Mouse (Mus musculus): ENCODE measurements around the gene Rab6a.
"Not testable (repeated sequence)": the region's sequence is repeated elsewhere in the genome, so short reads cannot be mapped to it uniquely, and the experiment has no call there.

The Rab6a gene

GRCm38 (mm10) chr7:100607214-100608129, at the start of gene Rab6a:
Rab6a (plus strand) TSS chr7:100607410.
- DNase-seq (ENCODE audit: extremely low spot score, low read depth, low spot score), result peak; percentile 94

- DNase-seq (ENCODE audit: extremely low spot score, low read depth, low spot score), result no peak
Measured at GRCm38 (mm10) chr7:100559331-100559730, 47.9 kb upstream of the Rab6a start.

- DNase-seq (ENCODE audit: extremely low spot score, low read depth, low spot score), result no peak
Measured at GRCm38 (mm10) chr7:100561861-100562587, 45.2 kb upstream of the Rab6a start.

DNA sequence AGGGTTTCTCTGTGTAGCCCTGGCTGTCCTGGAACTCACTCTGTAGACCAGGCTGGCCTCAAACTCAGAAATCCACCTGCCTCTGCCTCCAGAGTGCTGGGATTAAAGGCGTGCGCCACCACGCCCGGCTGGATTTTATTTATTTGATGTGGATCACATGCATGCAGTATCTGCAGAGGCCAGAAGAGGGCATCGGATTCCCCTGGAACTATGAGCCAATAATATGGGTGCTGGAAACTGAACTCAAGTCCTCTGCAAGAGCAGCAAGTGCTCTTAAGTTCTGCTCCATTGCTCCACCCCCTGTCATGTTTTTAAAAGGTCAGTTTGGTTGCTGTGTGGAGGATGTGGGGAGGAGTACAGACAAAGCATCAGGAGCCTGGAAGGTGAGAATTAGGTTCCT, 40.0 kb upstream of the Rab6a start:
- DNase-seq (ENCODE audit: extremely low spot score, low read depth, low spot score), result not testable (repeated sequence)

GRCm38 (mm10) chr7:100569907-100570306, 37.3 kb upstream of the Rab6a start:
- no peak for DNase-seq (ENCODE audit: extremely low spot score, low read depth, low spot score)

DNA sequence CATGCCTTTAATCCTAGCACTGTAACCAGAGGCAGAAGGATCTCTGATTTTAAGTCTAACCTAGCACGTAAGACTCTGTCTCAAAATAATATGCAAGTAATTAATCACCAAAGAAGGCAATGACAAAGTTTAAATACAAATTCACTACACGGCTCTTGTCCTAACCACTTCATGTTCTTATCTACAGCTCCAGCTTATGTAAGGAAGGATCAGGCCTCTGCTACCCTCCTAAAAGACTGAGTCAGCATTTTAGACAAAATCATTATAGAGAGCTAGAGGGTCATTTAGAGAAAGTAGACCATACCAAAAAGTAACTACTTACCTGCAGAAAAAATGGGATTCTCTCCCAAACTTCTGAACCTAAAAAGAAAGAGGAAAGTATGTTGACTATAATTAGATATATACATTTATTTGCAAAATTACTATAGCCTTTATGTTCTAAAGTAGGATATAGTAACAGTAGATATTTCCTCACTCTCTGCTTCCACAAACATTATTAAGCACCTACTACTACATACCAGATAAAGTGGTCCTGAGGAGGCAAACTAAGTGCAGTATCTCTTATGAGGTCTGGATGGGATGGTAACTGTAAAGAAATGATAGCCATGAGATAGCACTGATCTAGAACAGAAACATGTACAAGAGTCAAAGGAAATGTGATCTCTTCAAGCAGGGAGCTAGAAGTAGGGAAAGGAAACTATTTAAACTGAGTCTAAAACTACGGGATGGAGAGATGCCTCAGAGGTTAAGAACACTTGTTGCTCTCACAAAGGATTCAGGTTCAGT, 36.1 kb upstream of the Rab6a start:
- no peak for DNase-seq (ENCODE audit: extremely low spot score, low read depth, low spot score)

- DNase-seq (ENCODE audit: extremely low spot score, low read depth, low spot score), result no peak
Measured at GRCm38 (mm10) chr7:100572061-100572460, 35.1 kb upstream of the Rab6a start.

- no peak for DNase-seq (ENCODE audit: extremely low spot score, low read depth, low spot score)
Measured at GRCm38 (mm10) chr7:100572704-100573103, 34.5 kb upstream of the Rab6a start.

- DNase-seq (ENCODE audit: extremely low spot score, low read depth, low spot score), result no peak
Measured at GRCm38 (mm10) chr7:100578794-100579193, 28.4 kb upstream of the Rab6a start.

DNA sequence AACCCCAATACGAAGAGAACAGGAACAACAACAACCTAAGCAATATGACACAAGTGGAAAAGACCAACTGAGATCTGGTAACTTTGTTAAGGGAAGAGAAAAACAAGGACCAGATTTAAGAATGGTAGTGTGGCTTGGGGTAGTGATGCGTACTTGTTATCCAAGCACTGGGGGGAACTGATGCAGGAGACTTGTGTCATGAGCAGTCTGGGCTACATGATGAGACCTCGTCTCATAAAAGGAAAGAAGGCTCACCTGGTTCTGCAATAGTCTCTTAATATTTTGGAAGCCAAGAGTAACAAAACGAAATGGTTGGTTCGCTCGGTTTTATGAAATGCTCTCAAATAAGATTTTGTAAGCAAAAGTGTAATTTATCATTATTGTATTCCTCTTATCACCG, 25.0 kb upstream of the Rab6a start:
- DNase-seq (ENCODE audit: extremely low spot score, low read depth, low spot score), result no peak

DNA sequence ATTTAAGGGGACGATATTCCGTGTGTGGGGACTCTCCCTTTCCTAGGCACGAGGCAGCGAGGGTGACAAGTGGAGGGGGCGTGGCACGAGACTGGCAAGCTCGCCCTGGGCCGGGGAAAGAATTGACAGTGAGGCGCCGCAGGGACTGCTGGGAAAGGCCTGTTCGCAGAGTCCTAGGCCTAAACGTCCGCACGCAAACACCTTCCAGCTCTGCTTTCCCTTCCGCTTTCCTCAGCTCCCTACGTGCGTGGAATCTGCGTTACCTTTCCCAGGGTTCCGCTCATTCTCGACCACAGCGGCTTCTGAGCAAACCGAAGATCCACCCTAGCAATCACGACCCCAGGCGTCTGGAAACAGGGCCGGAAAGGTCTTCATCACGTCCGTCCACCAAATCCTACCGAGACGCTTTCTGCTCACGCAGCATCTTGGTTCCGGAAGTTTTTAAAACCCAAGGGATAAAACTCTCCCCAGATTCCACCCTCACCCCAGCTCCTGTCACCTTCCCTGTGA, 24.4 kb upstream of the Rab6a start:
- DNase-seq (ENCODE audit: extremely low spot score, low read depth, low spot score), result peak; percentile 76

- no peak for DNase-seq (ENCODE audit: extremely low spot score, low read depth, low spot score)
Measured at GRCm38 (mm10) chr7:100589816-100590215, 17.4 kb upstream of the Rab6a start.

- no peak for DNase-seq (ENCODE audit: extremely low spot score, low read depth, low spot score)
Measured at GRCm38 (mm10) chr7:100590504-100590844, 16.7 kb upstream of the Rab6a start.

- peak; percentile 47 for DNase-seq (ENCODE audit: extremely low spot score, low read depth, low spot score)
Measured at GRCm38 (mm10) chr7:100590845-100591521, 16.2 kb upstream of the Rab6a start.

DNA sequence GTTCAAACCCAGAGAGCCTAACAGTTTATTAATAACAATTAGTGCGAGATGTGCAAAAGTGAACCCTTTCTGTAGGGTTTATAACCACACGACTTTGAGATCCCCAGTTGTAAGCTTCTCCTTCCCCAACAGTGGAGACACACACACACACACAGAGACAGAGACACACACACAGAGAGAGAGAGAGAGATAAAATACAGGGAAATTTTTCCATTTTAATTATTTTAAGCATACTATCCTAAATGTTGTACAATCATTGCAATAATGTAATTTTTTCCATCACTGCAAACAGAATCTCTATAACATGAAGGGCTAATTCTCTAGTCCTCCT, 15.7 kb upstream of the Rab6a start:
- no peak for DNase-seq (ENCODE audit: extremely low spot score, low read depth, low spot score)

GRCm38 (mm10) chr7:100593349-100593748, 13.9 kb upstream of the Rab6a start:
- DNase-seq (ENCODE audit: extremely low spot score, low read depth, low spot score), result no peak

DNA sequence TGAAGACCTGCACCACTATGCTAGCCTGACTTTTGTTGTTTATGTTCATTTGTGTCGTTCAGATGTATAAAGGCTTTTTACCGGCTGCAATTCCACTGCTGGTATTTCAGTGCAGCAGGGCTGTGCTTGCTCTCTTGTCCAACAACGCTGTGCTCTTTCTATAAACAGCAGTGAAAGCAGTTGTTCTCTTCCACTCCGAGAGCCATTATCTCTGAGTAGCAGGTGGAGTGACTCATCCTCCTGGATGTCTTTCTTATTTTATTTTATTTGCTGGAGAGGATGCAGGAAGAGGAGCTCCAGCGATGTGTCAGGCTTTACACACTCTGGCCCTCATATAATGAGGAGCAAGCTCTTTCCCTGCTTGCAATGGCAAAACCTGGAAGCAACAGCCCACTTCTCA, 7.0 kb upstream of the Rab6a start:
- no peak for DNase-seq (ENCODE audit: extremely low spot score, low read depth, low spot score)

- no peak for DNase-seq (ENCODE audit: extremely low spot score, low read depth, low spot score)
Measured at GRCm38 (mm10) chr7:100608130-100608741, 1.0 kb downstream of the Rab6a start, which contains the start of gene Mrpl48. Mrpl48 (minus strand) TSS chr7:100608301.

DNA sequence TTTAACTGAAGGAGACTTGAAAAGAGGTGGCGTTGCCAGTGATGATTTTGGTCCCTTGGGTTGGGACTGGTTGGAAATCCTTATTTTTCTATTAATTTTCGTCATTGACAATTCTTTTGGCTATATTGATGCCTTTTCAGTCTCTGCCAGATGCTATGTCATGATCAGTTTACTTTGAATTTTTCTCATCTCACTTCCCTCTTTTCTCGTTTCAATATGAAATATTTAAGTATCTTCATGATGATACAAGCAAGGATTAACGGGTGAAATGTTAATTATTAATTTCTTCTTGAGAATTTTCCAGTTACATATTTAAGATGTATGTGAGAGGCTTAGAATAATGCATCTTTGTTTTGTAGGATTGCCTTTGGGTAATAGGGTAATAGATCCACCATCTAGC, 1.7 kb downstream of the Rab6a start:
- DNase-seq (ENCODE audit: extremely low spot score, low read depth, low spot score), result no peak

- no peak for DNase-seq (ENCODE audit: extremely low spot score, low read depth, low spot score)
Measured at GRCm38 (mm10) chr7:100616121-100616857, 9.1 kb downstream of the Rab6a start.
